Mouse (Mus musculus): Measurements from ENCODE around the gene Kyat1.

Gene Kyat1

DNA sequence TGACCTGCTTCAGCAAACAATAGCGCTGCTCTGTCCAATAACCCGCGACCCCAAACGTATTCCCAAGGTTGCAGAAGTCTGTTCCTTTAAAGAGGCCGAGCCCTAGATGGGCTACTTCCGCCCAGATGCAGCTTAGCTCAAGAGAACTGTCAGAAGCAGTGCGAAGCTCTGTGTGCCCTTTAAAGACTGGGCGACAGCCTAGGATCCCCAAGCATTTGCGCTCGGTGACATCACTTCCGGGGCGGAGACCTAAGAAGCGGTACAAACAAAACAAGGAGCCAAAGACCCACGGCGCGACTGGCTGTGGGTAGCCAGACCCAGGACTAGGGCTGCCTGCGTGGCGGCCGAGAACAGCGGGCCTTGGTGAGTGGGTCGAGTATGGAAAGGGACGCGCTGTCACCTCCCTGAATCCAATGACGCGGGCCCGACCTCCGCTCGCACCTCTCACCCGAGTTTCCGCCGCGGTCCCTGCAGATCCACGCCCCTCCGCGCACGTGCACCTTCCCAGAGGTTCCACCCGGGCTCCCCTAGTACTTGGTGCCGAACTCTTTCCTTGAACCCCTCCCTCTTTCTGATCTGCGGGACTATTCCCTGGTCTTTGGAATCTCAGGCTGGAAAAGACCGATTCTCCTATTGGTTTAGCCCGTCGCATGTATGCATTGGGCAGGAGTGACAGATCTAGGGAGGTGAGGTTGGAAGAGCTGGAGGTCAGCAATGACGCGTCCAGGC lies at the start of gene Kyat1:
TSS of gene Kyat1 (minus strand) at position 219 of the 729 bp plus-strand sequence.
- peak; percentile 93 for DNase-seq

GRCm38 (mm10) chr2:30253809-30254208 lies 48.2 kb upstream of the Kyat1 start:
- no peak for DNase-seq

DNA sequence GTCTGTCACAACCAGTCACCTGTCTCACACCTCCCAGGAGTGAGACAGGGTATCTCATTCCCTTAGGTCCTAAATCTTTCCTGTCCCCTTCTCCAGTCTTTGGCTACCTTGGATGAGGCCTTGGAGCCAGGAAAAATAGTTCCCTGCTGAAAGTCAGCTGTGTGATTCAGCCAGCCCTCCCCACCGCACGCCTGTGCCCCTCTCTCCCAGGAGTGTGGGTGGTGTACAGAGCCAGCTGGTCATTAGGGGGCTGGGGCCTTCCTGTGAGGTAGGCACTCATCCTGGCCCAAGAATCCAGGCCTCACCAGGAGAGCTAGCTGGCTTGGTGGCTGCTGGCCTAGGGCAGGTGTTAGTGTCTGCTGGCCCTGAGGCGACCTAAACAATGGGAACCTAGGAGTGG lies 46.9 kb upstream of the Kyat1 start:
- DNase-seq = no peak

GRCm38 (mm10) chr2:30251417-30252104 lies 45.9 kb upstream of the Kyat1 start:
- DNase-seq = no peak

- no peak for DNase-seq
Observed at GRCm38 (mm10) chr2:30250166-30251128, 44.8 kb upstream of the Kyat1 start.

GRCm38 (mm10) chr2:30249182-30249581 lies 43.5 kb upstream of the Kyat1 start:
- no peak for DNase-seq

- DNase-seq = no peak
Observed at GRCm38 (mm10) chr2:30247681-30248080, 42.0 kb upstream of the Kyat1 start.

DNA sequence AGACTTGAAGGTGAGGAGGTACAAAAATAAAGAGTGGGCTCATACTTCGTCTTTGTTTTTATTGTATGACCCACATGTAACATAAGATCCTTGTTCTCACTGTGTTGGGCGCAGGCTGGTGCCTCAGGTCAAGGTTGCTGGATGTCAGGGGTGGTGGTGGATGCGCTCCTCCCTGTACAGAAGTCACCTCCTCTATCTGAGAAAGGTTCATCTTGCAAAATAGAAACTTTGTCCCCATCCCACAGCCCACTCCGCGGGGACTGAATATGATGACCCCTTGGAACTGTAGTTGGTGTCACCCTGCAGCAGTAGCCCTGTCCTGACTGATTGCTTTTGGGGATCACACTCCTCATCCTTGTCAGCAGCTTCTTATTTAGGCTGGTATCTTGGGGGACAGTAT lies 41.4 kb upstream of the Kyat1 start:
- no peak for DNase-seq

- DNase-seq = no peak
Observed at GRCm38 (mm10) chr2:30244595-30245178, 39.0 kb upstream of the Kyat1 start.

- DNase-seq = no peak
Observed at GRCm38 (mm10) chr2:30243391-30243790, 37.7 kb upstream of the Kyat1 start.

DNA sequence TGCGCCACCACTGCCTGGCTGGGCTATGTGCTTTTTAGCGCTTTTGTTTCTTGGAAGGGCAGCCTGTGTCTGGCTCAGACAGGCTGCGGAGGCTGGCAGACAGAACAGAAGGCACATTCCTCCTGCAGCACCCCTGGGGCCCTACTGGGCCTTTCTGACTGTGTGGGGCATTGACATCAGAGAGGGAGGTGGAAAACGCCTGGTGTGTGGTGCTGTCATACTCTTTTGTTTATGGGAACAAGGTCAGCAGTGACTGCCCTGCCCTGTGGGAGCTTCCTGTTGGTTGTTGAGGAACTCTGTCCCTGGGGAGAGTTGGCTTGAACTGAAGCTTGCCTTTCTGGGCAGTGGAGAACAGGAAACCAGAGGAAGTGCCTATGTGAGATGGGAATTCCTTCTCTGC lies 36.9 kb upstream of the Kyat1 start:
- DNase-seq = peak; percentile 81

DNA sequence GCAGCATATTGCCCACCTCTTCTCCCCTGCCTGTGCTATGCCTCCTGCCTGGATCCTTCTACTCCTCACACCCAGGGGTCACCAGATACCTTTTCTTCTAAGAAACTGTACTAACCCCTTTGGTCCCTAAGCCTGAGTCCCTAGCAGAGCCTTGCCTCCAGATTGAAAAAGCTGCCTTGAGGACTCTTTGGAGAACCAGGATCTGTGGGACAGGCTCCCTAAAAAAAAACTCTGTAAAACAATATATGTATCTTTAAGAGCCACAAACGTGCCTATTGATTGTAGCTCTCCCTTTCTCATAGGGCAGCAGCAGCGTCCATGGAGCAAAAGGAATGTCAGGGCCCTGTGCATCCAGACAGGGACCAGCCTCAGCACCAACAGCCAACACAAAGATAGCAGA lies 34.6 kb upstream of the Kyat1 start, which contains the start of gene Gm28035:
TSS of gene Gm28035 (plus strand) at position 301 of the 400 bp plus-strand sequence.
- DNase-seq = no peak

GRCm38 (mm10) chr2:30239777-30240176 lies 34.1 kb upstream of the Kyat1 start:
- DNase-seq = no peak

DNA sequence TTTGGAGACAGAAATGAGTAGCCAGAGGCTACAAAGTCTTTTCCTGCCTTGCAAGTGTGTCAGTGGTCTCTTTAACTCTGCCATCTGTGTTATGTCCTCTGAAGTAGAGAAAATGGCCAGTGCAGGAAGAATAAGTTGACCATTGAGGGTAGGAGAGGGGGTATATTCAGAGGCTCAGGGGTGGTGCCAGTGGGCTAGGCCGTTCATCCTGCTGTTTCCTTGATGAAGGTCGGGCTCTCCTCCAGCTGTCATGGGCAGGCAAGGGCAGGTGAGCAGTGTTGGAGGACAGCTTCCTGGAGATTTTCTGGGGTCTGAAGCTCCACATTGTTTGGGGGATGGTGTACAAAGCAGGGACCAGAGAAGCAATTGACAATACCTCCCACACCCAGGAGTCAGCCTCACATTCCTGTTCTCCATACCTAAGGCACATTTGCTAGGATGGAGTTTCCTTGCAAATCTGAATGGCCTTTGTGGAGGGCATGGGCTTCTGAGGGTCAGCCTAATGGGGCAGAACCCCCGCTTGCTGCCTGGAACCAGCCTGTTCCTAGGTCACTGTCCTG lies 33.3 kb upstream of the Kyat1 start:
- no peak for DNase-seq

DNA sequence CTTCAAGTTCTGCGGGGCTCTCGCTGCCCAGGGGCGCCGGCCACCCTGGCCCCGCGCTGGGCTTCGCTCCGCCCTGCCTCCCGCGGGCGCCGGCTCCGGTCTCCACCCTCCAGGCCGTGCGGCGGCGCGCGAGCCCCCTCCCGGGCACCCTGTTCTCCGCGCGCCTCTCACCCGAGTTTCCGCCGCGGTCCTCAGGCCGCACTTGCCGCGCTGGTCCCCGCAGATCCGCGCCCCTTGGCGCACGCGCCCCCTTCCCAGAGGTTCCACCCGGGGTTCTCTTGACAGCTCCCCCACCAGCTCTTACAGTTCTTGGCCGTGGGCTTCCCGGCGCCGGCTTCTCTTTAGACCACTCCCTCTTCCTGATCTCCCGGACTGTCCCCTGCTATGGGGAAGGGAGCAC lies 32.2 kb upstream of the Kyat1 start:
- DNase-seq = no peak

DNA sequence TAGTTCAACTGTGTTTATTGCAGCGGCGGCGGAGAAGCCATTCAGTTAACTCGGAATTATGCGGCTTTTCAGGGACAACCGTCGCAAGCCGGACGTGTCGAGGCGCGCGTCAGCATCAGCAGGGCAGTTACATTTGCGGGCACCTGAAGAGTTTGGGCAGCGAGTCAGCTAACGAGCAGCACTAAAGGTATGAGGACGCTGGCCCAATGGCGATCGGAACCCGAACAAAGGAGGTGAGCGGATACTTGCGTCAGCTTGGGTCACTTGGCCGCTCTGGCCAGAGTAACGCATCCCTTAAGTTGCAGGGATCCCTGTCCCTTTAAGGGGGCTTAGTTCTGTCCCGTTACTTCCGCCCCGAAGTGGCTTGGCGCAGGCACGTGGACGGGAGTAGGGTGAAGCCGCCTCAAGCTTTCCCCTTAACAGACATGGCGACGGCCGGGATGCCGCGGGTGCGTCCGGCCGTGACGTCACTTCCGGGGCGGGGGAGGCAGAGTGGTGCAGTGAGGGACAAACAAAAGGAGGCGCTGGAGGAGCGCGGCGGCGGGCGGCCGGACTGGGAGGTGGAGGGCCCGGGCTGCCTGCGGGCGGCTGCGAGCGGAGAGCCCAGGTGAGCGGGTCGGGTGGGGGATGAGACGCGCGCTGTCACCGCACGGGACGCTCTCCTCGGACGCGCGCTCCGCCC lies 31.7 kb upstream of the Kyat1 start, which contains the start of gene Lrrc8a:
TSS of gene Lrrc8a (plus strand) at position 517 of the 682 bp plus-strand sequence.
- DNase-seq = peak; percentile 100

DNA sequence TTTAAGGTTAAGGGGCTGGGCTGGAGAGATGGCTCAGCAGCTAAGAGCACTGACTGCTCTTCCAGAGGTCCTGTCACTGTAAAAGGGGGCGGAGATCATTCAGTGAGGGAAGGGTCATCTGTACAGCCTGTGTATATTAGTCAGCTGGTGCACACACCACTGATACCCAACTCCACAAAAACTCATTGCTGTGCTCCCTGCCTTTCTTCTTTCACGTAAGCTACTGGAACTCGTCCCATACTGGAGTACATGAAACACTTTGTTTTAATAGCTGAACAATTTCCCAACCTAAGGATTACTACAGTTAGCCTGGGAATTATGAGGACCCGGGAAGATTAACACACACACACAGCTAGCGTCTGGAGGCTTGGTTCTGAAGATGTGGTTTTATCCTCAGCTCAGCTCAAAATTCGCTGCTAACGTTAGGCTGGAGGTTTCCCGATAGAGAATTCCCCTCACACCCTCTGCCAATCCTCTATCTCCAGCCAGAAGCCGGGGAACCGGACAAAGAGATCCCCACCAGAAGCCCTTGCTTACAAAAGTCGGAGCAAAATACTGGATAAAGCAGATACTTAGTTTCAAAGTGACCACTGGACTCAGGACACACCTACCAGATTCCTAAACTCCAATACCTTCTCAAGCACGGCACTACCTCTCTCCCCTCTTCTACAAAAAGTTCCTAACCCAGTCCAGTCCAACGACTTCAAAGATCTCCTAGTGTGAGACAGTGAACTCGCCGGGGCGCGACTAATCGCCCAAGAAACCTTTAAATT lies 31.0 kb upstream of the Kyat1 start:
- DNase-seq = peak; percentile 36

DNA sequence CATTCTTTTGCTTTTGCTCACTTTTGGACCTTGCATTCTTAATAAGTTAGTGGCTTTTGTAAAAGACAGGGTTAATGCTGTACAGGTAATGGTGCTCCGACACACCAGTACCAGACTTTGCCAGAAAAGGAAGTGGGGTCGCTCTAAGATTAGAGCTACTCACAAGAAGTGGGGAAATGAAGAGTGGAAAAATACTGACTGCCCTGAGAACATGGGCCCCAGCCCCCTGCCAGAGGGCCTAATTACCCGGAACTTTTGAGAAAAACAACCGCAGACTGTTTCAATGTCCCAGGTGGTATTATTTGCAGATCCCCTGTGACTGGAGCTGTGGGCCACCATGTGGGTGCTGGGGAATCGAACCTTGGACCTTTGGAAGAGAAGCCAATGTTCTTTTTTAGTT lies 29.9 kb upstream of the Kyat1 start:
- peak; percentile 36 for DNase-seq

GRCm38 (mm10) chr2:30216293-30216692 lies 10.6 kb upstream of the Kyat1 start:
- no peak for DNase-seq

DNA sequence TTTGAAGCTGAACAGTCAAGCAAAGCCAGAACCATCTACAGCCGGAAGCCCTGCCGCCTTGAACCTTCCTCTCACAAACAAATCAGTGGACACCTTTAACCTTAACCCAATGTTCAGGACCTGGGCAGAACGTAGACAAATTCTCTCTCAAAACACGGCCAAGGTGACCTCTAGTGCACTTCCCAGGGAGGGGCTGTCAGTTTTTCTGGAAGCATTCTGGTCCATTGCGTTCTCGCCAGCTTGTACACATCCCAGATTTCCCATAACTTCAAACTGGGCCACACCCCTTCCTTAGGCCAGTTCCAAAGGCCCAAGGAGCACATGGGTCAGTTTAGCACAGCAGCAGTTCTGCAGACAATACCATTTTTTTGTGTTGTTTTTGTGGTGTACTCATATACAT lies 9.8 kb upstream of the Kyat1 start:
- DNase-seq = no peak

GRCm38 (mm10) chr2:30214745-30215144 lies 9.1 kb upstream of the Kyat1 start:
- DNase-seq = no peak
